Mouse (Mus musculus): Measurements from ENCODE around the gene Olfr827. TPM values are rescaled to one million over a fixed set of nuclear protein-coding genes. Genes with fewer than 3 reads are reported as not detected.

Gene Olfr827
- not detected for total RNA-seq (2021)
- long read RNA-seq, experiment 1, result 0 reads
- long read RNA-seq, experiment 2, result 0 reads

DNA sequence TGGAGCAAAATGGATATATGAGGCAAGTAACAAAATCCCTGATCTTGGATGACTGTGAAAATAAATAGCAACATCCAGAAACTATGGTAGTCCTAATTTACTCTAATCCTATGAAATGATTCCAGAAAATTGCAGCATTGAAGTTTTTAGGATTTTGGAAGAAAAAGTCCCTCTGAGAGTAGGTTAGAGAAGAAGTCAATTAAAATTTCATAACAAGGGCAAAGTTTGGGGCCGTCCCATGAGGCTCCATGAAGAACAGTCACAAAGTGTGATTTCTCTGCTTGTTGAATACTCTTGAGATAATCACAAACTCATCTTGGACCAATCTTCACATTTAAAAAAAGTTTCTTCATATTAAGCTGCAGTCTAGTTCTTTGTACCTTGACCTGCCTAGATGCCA is at the start of gene Olfr827:
Gene Olfr827, minus strand, starts transcription at position 101 of the 400 bp plus-strand sequence.
- Histone ChIP-seq H3K27ac (no peak within 1 kb of the TSS), H3K4me3 (no peak within 1 kb of the TSS)
- no peak for DNase-seq (ENCODE audit: low spot score in 2 of 2)
- TF ChIP-seq CTCF (conservative IDR thresholded peaks at IDR 0.05), result no peak

DNA sequence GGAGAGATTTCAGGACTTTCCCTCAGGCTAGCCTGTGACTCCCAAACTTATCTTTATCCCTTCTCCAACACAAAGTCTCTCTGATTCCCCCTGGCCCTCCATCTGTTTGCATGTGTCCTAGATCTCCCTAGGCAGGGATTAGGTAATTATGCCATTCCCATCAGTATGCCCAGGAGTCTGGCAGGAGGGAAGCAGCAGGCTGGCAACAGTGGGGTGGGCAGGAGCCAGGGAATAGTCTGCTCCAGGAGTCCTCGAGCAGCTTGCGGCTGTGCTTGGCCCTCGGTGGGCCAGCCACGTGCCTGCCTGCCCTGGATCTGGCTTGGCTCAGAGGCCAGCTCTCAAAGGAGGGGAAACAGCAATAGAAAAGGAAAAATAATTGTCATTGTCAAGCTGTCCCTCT is 49.0 kb upstream of the Olfr827 start:
- Histone ChIP-seq H3K27ac (no peak overlapping the region), H3K4me3 (no peak overlapping the region)
- DNase-seq (ENCODE audit: low spot score in 2 of 2), result peak; percentile 30 to 35
- no peak for TF ChIP-seq CTCF (conservative IDR thresholded peaks at IDR 0.05)

DNA sequence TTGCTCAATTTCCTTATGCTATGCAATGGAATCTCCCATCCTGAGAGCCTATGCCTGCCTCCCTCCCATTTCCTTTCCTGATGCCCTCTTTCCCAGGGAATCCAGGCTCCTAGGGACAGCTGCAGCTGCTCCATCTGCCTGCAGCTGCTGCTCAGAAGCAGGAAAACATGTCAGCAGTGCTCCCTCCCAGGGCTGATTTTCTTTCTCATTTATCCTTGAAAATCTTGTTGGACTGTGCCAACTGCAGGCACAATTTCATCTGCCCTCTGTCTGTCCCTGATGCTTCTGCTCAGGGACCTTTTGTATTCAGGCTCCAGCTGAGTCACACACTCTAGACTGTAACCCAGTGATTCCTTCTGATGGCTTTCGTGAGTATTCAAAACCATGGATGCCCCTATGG is 45.3 kb upstream of the Olfr827 start:
- no peak overlapping the region for H3K4me3 ChIP-seq
- no peak for TF ChIP-seq CTCF (conservative IDR thresholded peaks at IDR 0.05)
- no peak overlapping the region for H3K27ac ChIP-seq
- no peak for DNase-seq (ENCODE audit: low spot score in 2 of 2)

DNA sequence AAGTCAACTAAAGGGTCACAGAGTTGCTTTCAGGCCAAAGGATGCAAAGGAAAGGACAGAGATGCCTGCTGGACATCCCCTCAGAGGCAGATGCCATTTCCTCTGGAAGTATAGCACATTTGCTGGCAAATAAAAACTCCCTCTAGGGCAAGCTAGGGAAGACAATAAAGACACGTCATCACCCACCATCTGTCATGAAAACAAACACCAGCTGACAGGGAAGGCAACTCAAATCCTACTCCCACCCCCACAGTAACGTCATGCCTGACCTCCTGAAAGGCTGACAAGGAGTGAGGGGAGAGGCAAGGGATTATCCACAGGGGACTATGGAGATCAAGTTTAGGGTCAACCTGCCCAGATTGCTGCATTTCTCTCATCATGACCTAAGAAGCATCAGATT is 30.1 kb upstream of the Olfr827 start:
- H3K27ac ChIP-seq, result no peak overlapping the region
- TF ChIP-seq CTCF (conservative IDR thresholded peaks at IDR 0.05), result no peak
- DNase-seq (ENCODE audit: low spot score in 2 of 2), result peak; percentile 36 to 48
- H3K4me3 ChIP-seq, result no peak overlapping the region

DNA sequence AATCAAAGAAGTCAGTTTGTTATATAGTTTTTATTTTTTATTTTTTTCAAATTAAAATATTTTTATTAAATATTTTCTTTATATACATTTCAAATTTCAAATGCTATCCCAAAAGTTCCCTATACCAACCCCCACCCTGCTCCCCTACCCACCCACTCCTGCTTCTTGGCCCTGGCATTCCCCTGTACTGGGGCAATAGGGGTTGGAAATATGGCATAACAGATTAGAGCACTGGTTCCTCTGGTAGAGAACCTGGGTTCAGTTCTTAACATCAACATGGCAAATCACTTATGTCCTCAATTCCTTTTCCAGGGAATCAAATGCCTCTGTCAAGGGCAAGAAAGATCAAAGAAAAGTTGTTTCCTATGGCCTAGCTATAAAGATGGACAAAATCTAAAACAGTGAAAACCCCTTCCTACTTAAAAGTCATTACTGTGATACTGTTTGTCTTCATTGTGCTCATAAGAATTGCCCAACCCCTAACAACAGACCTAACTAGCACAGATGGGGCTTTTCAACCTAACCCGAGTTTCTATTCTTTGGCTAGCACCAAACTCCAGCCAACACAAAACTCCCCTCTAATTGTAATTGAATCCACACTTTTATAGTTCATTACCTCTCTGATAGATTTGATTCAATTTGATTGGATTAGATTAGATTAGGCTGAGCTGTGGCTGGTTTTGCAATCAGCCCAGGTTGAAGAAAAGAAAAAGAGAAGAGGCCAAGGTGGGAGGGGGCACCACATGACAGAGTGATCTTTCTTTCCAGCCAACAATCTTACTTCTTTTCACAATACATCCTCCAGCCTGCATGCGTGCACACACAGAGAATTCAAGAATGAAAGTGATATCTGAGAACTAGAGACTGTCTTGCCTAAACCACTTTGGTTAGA is 24.4 kb upstream of the Olfr827 start:
- Histone ChIP-seq H3K27ac (no peak overlapping the region), H3K4me3 (no peak overlapping the region)
- no peak for DNase-seq (ENCODE audit: low spot score in 2 of 2)
- no peak for TF ChIP-seq CTCF (conservative IDR thresholded peaks at IDR 0.05)

DNA sequence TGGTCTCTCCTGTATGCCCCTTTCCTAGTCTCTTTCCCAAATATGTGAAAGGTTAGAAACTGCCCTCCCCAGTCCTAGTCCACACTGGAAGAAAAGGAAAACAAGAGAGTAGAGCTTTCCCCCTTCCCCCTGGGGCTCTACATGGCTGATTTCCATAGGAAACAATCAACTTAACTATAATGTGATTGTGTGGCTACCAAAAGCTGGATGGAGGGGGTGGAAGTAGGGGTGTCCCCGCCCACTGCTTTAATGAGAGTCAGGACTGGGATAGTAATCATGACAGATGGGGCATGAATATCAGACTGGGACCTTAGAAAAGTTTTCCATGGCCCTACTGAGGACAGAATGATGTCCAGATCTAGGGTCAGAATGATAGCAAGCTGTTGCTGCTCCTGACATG is 20.4 kb upstream of the Olfr827 start:
- DNase-seq (ENCODE audit: low spot score in 2 of 2), result no peak
- no peak overlapping the region for H3K4me3 ChIP-seq
- no peak overlapping the region for H3K27ac ChIP-seq
- TF ChIP-seq CTCF (conservative IDR thresholded peaks at IDR 0.05), result no peak

DNA sequence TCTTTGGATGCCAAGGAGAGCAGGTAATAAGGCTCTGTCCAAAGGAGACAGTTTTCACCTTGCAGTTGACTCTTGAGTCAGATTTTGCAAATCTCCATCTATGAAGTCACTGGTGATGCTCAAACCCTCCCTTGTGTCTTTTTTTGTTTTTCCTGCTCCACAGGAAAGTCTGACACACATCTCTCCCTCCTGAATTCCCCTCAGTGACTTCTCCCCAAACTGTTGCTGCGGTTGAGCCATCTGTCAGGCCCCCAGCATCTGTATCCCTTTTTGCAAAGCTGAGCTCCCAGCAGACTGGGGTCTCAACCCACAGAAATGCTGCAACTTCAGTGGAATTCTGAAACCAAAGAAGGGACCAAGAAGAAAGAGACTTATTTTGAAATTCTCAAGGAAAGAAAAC is 17.9 kb upstream of the Olfr827 start:
- no peak overlapping the region for H3K4me3 ChIP-seq
- no peak overlapping the region for H3K27ac ChIP-seq
- no peak for DNase-seq (ENCODE audit: low spot score in 2 of 2)
- TF ChIP-seq CTCF (conservative IDR thresholded peaks at IDR 0.05), result no peak

DNA sequence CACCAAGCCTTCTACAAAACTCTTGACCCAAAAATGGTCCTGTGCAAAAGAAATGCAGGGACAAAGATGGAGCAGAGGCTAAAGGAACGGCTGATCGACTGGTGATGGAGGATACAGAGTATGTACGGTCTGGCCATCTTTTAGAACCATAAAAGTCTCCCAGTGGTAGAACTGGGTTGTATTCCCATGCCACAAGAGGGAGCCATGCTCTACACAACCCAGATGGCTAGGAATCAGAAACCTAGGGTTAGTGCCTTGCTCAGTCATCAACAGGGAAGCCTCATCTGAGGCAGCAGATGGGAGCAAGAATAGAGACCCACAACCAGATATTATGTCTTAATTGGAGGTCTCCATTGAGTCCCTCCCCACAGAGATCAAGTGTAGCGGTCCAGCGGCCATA is 15.4 kb upstream of the Olfr827 start:
- Histone ChIP-seq H3K27ac (no peak overlapping the region), H3K4me3 (no peak overlapping the region)
- DNase-seq (ENCODE audit: low spot score in 2 of 2), result no peak
- TF ChIP-seq CTCF (conservative IDR thresholded peaks at IDR 0.05), result peak; percentile 62

DNA sequence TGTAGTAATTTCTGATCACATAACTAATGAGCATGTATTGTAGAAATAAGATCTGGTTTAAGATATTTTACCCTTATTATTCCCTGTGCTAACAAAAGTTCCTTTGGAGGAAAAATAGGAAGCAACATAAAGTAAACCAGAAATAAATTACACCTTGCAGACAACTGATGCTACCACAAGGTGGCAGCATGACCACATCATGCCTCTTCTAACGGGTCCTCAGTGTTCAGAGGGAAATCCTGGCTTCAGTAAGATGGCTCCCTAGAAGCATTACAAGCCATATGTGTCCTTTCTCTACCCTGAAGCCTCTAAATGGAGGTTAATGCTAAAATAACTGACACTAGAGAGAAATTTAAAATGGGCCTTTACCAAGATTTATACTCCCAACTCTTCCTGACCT is 14.0 kb upstream of the Olfr827 start:
- Histone ChIP-seq H3K27ac (no peak overlapping the region), H3K4me3 (no peak overlapping the region)
- peak; percentile 13 to 66 for DNase-seq (ENCODE audit: low spot score in 2 of 2)
- TF ChIP-seq CTCF (conservative IDR thresholded peaks at IDR 0.05), result peak; percentile 97

DNA sequence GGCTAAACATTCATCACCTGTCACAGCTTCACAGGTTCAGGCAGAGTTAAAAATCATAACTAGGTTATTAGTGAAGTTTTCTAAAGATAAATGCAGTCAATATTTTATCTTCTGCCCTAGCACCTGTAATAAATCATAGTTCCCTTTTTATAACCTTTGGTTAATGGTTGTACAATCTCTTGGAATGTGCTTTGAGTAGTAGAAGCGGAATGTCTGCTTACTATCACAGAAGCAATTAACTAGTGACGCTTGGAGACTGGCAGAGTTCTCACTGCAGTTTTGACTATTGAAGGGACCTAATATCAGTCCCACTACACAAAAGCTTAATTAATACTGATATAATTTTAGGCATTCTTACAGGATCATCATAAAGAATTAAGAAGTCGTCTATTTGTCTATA is 10.8 kb upstream of the Olfr827 start:
- H3K27ac ChIP-seq, result no peak overlapping the region
- DNase-seq (ENCODE audit: low spot score in 2 of 2), result no peak
- no peak for TF ChIP-seq CTCF (conservative IDR thresholded peaks at IDR 0.05)
- no peak overlapping the region for H3K4me3 ChIP-seq

DNA sequence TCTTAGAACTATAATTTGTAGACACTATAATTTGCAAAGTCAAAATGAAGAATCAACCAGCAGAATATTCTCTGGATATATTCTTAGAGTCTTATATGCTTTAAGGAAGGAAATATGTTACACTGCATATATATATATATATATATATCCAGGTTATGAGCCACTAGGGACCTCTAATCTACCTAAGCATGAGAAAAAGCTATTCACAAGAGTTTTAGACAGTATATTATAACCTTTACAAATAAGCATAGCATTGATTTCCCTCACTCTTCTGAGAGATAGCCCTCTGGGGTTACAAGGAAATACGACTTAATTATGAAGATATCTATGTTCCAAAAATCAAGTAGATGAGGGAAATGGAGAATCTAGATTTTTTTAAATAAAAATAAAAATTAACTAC is 30.1 kb downstream of the Olfr827 start, which contains the start of gene Olfr826:
Gene Olfr826, minus strand, starts transcription at position 101 of the 400 bp plus-strand sequence.
- no peak within 1 kb of the TSS for H3K27ac ChIP-seq
- H3K4me3 ChIP-seq, result no peak within 1 kb of the TSS
- DNase-seq (ENCODE audit: low spot score in 2 of 2), result no peak
- TF ChIP-seq CTCF (conservative IDR thresholded peaks at IDR 0.05), result no peak

DNA sequence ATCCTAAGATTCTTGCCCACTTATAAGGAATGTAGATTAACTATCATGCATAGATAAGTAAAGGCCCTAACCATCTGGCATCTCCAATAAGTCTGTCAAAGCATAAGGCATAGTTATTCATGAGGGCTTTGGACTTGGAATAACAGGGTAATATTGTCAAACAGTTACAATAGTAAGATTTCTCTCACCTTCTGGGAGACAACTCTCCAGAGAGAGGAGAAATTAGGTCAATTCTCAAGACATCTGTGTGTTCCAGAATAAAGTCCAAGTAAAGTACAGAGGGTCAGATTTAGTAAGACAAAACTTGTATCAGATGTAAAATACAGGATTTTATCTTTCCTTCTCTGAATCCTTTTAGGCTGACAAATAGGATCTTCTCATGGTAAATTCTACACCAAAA is 47.5 kb downstream of the Olfr827 start, which contains the start of gene Olfr825:
Gene Olfr825, minus strand, starts transcription at position 101 of the 400 bp plus-strand sequence.
- H3K27ac ChIP-seq, result no peak within 1 kb of the TSS
- H3K4me3 ChIP-seq, result no peak within 1 kb of the TSS
- no peak for TF ChIP-seq CTCF (conservative IDR thresholded peaks at IDR 0.05)
- no peak for DNase-seq (ENCODE audit: low spot score in 2 of 2)

DNA sequence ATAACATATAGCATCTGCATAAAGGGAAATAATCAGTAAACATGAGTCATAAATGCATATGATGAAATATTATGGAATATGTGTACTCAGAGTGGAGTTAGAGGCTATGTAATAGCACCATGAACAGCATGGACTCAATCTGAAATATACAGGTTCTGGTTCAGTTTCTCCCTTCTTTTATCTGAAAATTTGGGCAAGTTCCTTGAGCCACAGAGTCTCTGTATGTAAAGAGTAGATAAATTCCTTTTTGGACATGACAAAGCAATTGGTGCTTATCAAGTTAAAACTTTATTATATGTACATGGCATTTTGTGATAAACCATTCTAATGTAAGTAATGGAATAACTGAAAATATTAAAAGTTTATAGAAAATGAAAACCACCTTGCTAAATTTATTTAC is 49.0 kb downstream of the Olfr827 start:
- no peak for DNase-seq (ENCODE audit: low spot score in 2 of 2)
- no peak for TF ChIP-seq CTCF (conservative IDR thresholded peaks at IDR 0.05)
- Histone ChIP-seq H3K4me3 (no peak overlapping the region), H3K27ac (no peak overlapping the region)

Other genes starting within 250 kb of the Olfr827 start
- gene Olfr819, start 247.1 kb downstream of the Olfr827 start, total RNA-seq (2021), result not detected
- not detected for gene Olfr247, start 238.3 kb downstream of the Olfr827 start, total RNA-seq (2021)
- not detected for gene Gm10310, start 229.3 kb downstream of the Olfr827 start, total RNA-seq (2021)
- not detected for gene Olfr820, start 201.8 kb downstream of the Olfr827 start, total RNA-seq (2021)
- gene Olfr821, start 184.1 kb downstream of the Olfr827 start, total RNA-seq (2021), result not detected
- gene Olfr822, start 143.2 kb downstream of the Olfr827 start, total RNA-seq (2021), result not detected
- gene Olfr823, start 99.0 kb downstream of the Olfr827 start, total RNA-seq (2021), result not detected
- not detected for gene Olfr824, start 84.4 kb downstream of the Olfr827 start, total RNA-seq (2021)
- gene Olfr825, start 47.6 kb downstream of the Olfr827 start, total RNA-seq (2021), result not detected
- gene Olfr826, start 30.2 kb downstream of the Olfr827 start, total RNA-seq (2021), result not detected
- gene Neurod4, start 65.8 kb upstream of the Olfr827 start, total RNA-seq (2021), result under 1 TPM; 0.10 to 0.18 TPM
- gene Tespa1, start 108.5 kb upstream of the Olfr827 start, total RNA-seq (2021), result 1 to 10 TPM; 1.6 to 1.7 TPM
- under 1 TPM; 0.13 to 0.20 TPM for gene Vmn2r84, start 179.9 kb upstream of the Olfr827 start, total RNA-seq (2021)
- under 1 TPM; 0.29 to 0.41 TPM for gene Vmn2r85, start 215.3 kb upstream of the Olfr827 start, total RNA-seq (2021)
- gene Vmn2r86, start 241.6 kb upstream of the Olfr827 start, total RNA-seq (2021), result under 1 TPM; 0.17 to 0.18 TPM

Measured in layer of hippocampus, adult 2 months (tissue).